Mouse (Mus musculus): ENCODE data around the gene Tada3. TPM values are rescaled to one million over a fixed set of nuclear protein-coding genes. Genes with fewer than 3 reads are reported as not detected.

Gene Tada3
- polyA plus RNA-seq (2014; fragmentation: Illumina TruSeq; extraction: RNeasy Lipid Tissue Mini Kit (QIAGEN cat#74804); ENCODE audit: low read depth, low replicate concordance), result 1.7 TPM

DNA sequence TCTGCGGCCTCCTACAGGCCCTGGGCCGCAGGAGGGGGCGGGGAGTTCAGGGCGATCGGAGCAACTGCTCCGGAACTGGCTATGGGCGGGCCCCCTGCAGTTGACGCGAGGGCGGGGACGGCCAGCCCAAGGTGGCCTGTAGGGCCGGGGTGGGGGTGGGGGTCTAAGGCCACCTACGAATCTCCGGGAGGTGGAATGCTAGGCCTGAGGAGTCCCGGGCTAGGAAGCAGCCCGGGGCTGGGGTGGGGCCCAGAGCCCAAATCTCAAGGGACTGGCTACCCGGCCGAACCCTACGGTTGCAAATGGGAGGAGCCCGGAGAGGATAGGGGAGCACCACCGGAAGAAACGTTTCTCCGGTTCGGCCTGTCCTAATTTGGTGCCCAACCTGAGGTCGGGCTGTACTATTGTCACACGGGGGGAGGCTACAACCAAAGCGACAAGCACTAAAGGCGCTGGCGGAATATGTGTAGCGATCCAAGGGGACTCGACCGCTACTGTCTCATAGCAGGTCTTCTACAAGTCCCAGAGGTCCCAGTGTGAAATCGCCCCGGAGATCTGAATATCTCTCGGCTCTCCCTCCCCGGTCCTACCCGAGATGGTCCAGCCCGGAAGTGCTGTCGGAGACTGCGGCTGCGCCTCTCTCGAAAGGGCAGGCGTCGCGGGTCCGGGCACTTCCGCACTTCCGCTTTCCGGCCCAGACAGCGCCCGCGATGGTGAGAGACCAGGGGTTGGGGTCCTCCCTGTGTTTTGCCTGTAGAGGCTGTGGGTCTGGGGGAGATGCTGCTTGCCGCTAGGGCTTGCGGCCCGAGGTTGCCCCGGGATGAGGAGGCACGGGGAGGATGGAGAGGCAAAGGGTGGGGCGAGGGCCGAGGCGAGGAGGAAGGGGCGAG lies at the start of gene Tada3, which contains the start of gene Arpc4:
Gene Tada3 (minus strand): TSS at position 388 of the 890 bp plus-strand sequence.
Gene Arpc4 (plus strand): TSS at position 620 of the 890 bp plus-strand sequence.

DNA sequence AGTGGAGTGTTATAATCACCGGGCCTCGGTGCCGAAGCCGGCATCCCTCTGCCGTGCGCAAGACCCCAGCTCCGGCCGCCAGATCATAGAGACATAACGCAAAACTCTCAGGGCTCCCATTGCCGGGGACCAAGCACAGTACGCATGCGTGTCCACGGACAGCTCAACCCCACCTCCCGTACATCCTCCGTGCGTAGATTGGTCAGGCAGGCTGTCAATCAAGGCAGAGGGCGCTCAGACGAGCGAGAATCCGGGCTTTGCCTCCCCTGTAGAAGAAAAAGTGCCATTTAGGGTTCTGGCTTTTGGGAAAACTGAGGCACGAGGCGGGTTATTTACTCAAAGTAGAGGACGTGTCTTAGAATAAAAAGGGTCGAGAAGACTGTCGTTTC lies 41.5 kb upstream of the Tada3 start, which contains the start of gene Rpusd3:
Gene Rpusd3 (minus strand): TSS at position 142 of the 389 bp plus-strand sequence.

DNA sequence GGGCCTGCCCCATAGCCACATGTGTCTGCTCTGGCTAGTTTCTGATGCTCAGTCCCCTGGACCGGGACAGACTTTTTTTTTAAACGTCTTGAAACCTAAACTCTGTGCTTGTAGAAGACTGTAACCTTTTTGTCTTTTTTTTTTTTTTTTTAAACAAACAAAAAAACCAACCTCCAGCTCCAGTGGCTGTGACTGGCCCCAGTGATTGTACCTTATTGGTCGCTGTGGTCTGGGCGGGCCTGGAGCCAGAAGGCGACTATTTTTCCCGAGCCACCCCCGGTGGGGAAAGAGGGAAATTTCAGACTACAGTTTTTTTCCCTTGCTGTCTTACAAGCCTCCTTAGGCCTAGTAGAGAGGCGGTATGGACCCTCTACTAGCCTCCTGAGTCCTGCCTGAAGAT lies 11.3 kb upstream of the Tada3 start, which contains the start of gene Ttll3:
Gene Ttll3 (plus strand): TSS at position 301 of the 400 bp plus-strand sequence.

DNA sequence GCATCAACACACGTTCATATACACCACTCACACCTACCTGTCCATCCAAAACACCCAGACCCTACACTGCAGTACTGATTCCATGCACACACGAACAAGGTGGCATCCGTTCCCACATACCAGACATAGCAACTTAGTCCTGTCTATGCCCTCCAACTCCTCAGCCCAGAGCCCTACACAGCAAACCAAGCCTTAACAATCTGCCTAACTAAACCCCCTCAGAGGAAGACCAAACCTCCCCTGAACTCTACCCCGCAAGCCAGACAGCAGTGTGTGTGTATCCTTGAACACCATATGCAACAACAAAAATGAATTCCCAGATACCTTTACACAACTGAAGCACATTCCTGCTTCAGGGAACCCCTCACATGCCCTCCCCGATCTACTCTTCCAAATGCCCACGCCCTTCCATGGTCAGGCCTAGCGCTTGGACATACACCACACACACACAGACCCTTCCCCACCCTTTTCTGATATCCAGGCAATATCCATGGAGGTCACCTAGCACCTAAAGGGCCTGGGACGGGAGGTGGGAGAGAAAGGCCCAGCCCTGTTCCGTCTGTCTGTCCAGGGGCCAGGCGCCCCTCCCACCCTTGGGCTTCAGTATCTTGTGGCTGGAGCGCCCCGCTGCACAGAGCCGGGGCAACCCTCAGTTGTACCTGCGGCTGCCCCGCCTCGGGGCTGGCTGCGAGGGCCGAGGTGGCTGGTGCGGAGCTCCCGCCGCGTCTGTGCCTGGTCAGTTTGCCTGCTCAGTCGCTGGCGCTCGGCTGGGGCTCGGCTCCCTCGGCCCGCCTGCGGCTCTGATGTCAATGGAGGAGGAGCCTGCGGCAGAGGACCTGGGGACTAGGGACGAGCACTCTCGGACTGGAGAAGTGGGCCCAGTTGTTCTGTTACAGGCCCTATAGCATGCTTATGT lies 34.2 kb downstream of the Tada3 start, which contains the start of gene Camk1:
Gene Camk1 (minus strand): TSS at position 808 of the 916 bp plus-strand sequence.

DNA sequence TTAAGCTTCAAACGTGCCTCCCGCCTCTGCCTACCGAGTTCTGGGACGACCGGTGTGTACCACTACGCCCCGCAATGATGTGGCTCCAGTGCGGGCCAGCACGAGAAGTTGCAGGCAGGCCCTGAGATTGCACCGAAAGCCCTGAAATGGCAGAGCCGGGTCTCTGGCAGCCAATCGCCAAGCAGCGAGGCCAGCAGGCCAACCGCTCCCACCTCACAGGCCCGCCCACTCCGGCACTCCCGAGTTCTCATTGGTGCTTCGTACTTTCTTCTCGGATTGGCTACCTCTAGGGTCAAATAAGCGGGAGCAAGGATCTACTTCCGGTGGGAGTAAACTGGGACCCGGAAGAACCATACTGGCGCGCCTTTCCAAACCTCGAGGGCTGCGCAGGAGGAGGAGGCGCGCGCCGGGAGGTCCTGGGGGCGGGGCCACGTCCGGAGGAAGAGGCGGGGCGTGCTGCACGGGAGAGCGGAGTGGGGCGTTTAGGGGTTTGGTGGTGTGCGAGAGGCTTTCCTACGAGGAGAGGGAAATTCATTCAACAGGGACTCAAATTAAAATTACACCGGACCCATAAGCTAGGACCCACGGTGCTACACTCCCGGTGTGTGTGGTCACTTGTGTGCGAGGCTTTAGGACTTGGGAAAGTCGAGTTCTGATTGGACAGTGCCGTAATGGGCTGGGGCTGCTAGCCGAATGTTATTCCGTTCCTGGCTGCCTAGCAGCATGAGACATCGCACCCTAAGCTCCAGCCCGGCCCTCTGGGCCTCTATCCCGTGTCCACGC lies 51.0 kb downstream of the Tada3 start, which contains the start of gene Ogg1:
Gene Ogg1 (plus strand): TSS at position 440 of the 783 bp plus-strand sequence.

Other genes with a start within 250 kb of the Tada3 start
- gene Lhfpl4, start 182.5 kb downstream of the Tada3 start, polyA plus RNA-seq (2014; fragmentation: Illumina TruSeq; extraction: RNeasy Lipid Tissue Mini Kit (QIAGEN cat#74804); ENCODE audit: low read depth, low replicate concordance), result not detected
- 15.3 TPM for gene Mtmr14, start 140.0 kb downstream of the Tada3 start, polyA plus RNA-seq (2014; fragmentation: Illumina TruSeq; extraction: RNeasy Lipid Tissue Mini Kit (QIAGEN cat#74804); ENCODE audit: low read depth, low replicate concordance)
- gene Cpne9, start 95.6 kb downstream of the Tada3 start, polyA plus RNA-seq (2014; fragmentation: Illumina TruSeq; extraction: RNeasy Lipid Tissue Mini Kit (QIAGEN cat#74804); ENCODE audit: low read depth, low replicate concordance), result not detected
- gene Brpf1, start 70.7 kb downstream of the Tada3 start, polyA plus RNA-seq (2014; fragmentation: Illumina TruSeq; extraction: RNeasy Lipid Tissue Mini Kit (QIAGEN cat#74804); ENCODE audit: low read depth, low replicate concordance), result 1.6 TPM
- gene Ogg1, start 50.9 kb downstream of the Tada3 start, polyA plus RNA-seq (2014; fragmentation: Illumina TruSeq; extraction: RNeasy Lipid Tissue Mini Kit (QIAGEN cat#74804); ENCODE audit: low read depth, low replicate concordance), result 1.8 TPM
- gene Camk1, start 33.9 kb downstream of the Tada3 start, polyA plus RNA-seq (2014; fragmentation: Illumina TruSeq; extraction: RNeasy Lipid Tissue Mini Kit (QIAGEN cat#74804); ENCODE audit: low read depth, low replicate concordance), result 7.2 TPM
- 50.2 TPM for gene Arpc4, start 232 bp upstream of the Tada3 start, polyA plus RNA-seq (2014; fragmentation: Illumina TruSeq; extraction: RNeasy Lipid Tissue Mini Kit (QIAGEN cat#74804); ENCODE audit: low read depth, low replicate concordance)
- gene Ttll3, start 11.4 kb upstream of the Tada3 start, polyA plus RNA-seq (2014; fragmentation: Illumina TruSeq; extraction: RNeasy Lipid Tissue Mini Kit (QIAGEN cat#74804); ENCODE audit: low read depth, low replicate concordance), result 0.93 TPM
- 1.1 TPM for gene Rpusd3, start 41.5 kb upstream of the Tada3 start, polyA plus RNA-seq (2014; fragmentation: Illumina TruSeq; extraction: RNeasy Lipid Tissue Mini Kit (QIAGEN cat#74804); ENCODE audit: low read depth, low replicate concordance)
- not detected for gene Cidec, start 57.9 kb upstream of the Tada3 start, polyA plus RNA-seq (2014; fragmentation: Illumina TruSeq; extraction: RNeasy Lipid Tissue Mini Kit (QIAGEN cat#74804); ENCODE audit: low read depth, low replicate concordance)
- 15.9 TPM for gene Jagn1, start 64.7 kb upstream of the Tada3 start, polyA plus RNA-seq (2014; fragmentation: Illumina TruSeq; extraction: RNeasy Lipid Tissue Mini Kit (QIAGEN cat#74804); ENCODE audit: low read depth, low replicate concordance)
- 0.21 TPM for gene Il17re, start 80.6 kb upstream of the Tada3 start, polyA plus RNA-seq (2014; fragmentation: Illumina TruSeq; extraction: RNeasy Lipid Tissue Mini Kit (QIAGEN cat#74804); ENCODE audit: low read depth, low replicate concordance)
- 1.3 TPM for gene Il17rc, start 93.5 kb upstream of the Tada3 start, polyA plus RNA-seq (2014; fragmentation: Illumina TruSeq; extraction: RNeasy Lipid Tissue Mini Kit (QIAGEN cat#74804); ENCODE audit: low read depth, low replicate concordance)
- 5.1 TPM for gene Creld1, start 105.4 kb upstream of the Tada3 start, polyA plus RNA-seq (2014; fragmentation: Illumina TruSeq; extraction: RNeasy Lipid Tissue Mini Kit (QIAGEN cat#74804); ENCODE audit: low read depth, low replicate concordance)
- not detected for gene Prrt3, start 124.0 kb upstream of the Tada3 start, polyA plus RNA-seq (2014; fragmentation: Illumina TruSeq; extraction: RNeasy Lipid Tissue Mini Kit (QIAGEN cat#74804); ENCODE audit: low read depth, low replicate concordance)
- gene Emc3, start 153.8 kb upstream of the Tada3 start, polyA plus RNA-seq (2014; fragmentation: Illumina TruSeq; extraction: RNeasy Lipid Tissue Mini Kit (QIAGEN cat#74804); ENCODE audit: low read depth, low replicate concordance), result 52.6 TPM
- gene Fancd2, start 153.8 kb upstream of the Tada3 start, polyA plus RNA-seq (2014; fragmentation: Illumina TruSeq; extraction: RNeasy Lipid Tissue Mini Kit (QIAGEN cat#74804); ENCODE audit: low read depth, low replicate concordance), result 0.13 TPM
- not detected for gene Fancd2os, start 222.8 kb upstream of the Tada3 start, polyA plus RNA-seq (2014; fragmentation: Illumina TruSeq; extraction: RNeasy Lipid Tissue Mini Kit (QIAGEN cat#74804); ENCODE audit: low read depth, low replicate concordance)
- gene Brk1, start 226.9 kb upstream of the Tada3 start, polyA plus RNA-seq (2014; fragmentation: Illumina TruSeq; extraction: RNeasy Lipid Tissue Mini Kit (QIAGEN cat#74804); ENCODE audit: low read depth, low replicate concordance), result 31.4 TPM
- 9.2 TPM for gene Vhl, start 246.1 kb upstream of the Tada3 start, polyA plus RNA-seq (2014; fragmentation: Illumina TruSeq; extraction: RNeasy Lipid Tissue Mini Kit (QIAGEN cat#74804); ENCODE audit: low read depth, low replicate concordance)

All from liver, adult 10 weeks (tissue).